Mouse (Mus musculus) embryonic facial prominence, embryonic 13.5 days (tissue): ENCODE measurements at regions not wholly inside any gene's neighbourhood (a gene's known extent, or its start where the extent isn't known, plus 50 kb on each side); places are given as distances from the start of the nearest gene placed in this dataset.

Experiments
- ATAC-seq: fragments of 200-750 bp; cut with Nextera tagmentation; 2 replicates; pipeline ENCODE4 v1.8.0; 2017; ENCODE audit warnings: low read depth; ENCODE audit not compliant: insufficient number of reproducible peaks, insufficient read depth, low FRiP score, low TSS enrichment
- H3K27ac ChIP-seq: fragments of 300-500 bp; sonication (generic); 2 replicates; pipeline ENCODE4 v1.5.1; 2015; ENCODE audit warnings: moderate library complexity, mild to moderate bottlenecking, inconsistent platforms
- H3K27me3 ChIP-seq: fragments of 300-500 bp; sonication (generic); 2 replicates; pipeline ENCODE4 v1.6.1; 2015; ENCODE audit warnings: mild to moderate bottlenecking, inconsistent platforms
- H3K36me3 ChIP-seq: fragments of 300-500 bp; sonication (generic); 2 replicates; pipeline ENCODE4 v1.6.1; 2015; ENCODE audit warnings: mild to moderate bottlenecking, inconsistent platforms
- H3K4me1 ChIP-seq: fragments of 300-500 bp; sonication (generic); 2 replicates; pipeline ENCODE4 v1.6.1; 2015; ENCODE audit warnings: inconsistent platforms
- H3K4me2 ChIP-seq: fragments of 300-500 bp; sonication (generic); 2 replicates; pipeline ENCODE4 v1.6.1; 2015; ENCODE audit warnings: moderate library complexity, mild to moderate bottlenecking, inconsistent platforms
- H3K4me3 ChIP-seq: fragments of 300-500 bp; sonication (generic); 2 replicates; pipeline ENCODE4 v1.5.1; 2015; ENCODE audit warnings: mild to moderate bottlenecking, inconsistent platforms
- H3K9ac ChIP-seq: fragments of 300-500 bp; sonication (generic); 2 replicates; pipeline ENCODE4 v1.6.1; 2015; ENCODE audit warnings: mild to moderate bottlenecking, inconsistent platforms
- H3K9me3 ChIP-seq: fragments of 300-500 bp; sonication (generic); 2 replicates; pipeline ENCODE4 v1.6.1; 2016; ENCODE audit warnings: inconsistent platforms
- WGBS: fragments of 180-500 bp; shearing (Covaris S2); methylation state at CpG from one replicate; pipeline ENCODE4 v1.1.7; 2015; ENCODE audit warnings: mixed read lengths; 5-methylcytosine and 5-hydroxymethylcytosine counted together

DNA sequence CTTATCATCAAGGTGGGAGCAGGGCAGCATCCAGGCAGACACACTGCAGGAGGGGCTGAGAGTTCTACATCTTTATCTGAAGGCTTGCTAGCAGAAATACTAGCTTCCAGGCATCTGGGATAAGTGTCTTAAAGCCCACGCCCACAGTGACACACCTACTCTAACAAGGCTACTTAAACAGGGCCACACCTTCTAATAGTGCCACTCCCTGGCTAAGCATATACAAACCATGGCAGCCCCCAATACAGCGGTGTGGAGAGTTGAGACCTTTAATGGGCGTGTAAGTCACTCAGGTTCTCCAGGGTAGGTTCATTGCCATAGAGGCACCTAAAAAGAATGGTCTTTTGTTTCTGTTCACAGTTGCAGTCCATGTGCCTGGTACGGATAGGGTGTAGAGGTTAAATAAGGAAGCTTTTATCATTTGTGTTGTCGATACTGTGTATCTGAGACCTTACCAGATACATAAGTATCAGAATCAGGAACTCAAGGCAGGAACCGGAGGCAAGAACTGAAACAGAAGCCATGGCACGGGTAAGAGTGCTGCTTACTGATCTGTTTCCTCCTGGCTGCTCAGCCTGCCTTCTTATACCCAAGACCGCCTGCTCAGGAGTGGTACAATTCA, 69.0 kb upstream of the Atrnl1 start:
- Histone ChIP-seq H3K4me2 (no peak overlapping the region), H3K27me3 (peaks cover 3% of the 10 kb centered on the region; the same call in 1 of the 2 replicates), H3K27ac (no peak overlapping the region), H3K36me3 (no peaks in the 10 kb centered on the region), H3K9ac (no peak overlapping the region), H3K4me3 (no peak overlapping the region), H3K9me3 (no peaks in the 10 kb centered on the region), H3K4me1 (peaks cover 23% of the 10 kb centered on the region)
- ATAC-seq = no peak
- WGBS = 87% methylated on average over 8 of the region's 8 CpGs

DNA sequence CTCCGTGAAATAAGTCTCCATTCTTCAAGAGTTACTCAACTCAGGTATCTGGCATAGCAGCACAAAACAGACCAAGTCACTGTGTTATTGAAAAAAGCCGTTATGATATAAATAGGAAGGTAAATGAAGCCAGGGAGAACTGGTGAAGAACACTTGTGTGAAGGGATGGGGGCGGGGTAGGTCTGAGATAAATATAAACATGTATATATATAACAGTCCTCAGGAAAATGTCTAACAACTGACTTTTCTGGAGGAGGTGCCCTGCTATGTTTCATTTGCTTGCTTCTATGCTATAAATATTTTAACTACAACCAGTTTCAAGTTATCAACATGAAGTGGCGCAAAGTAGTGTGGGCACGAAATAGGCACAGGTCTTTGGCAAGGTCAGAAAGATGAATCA, 68.3 kb upstream of the Atrnl1 start:
- 93% methylated on average over 5 of the region's 5 CpGs for WGBS
- H3K27me3 ChIP-seq = peaks cover 3% of the 10 kb centered on the region; the same call in 1 of the 2 replicates
- H3K4me3 ChIP-seq = no peak overlapping the region
- H3K9me3 ChIP-seq = no peaks in the 10 kb centered on the region
- no peak overlapping the region for H3K4me2 ChIP-seq
- no peaks in the 10 kb centered on the region for H3K36me3 ChIP-seq
- H3K27ac ChIP-seq = no peak overlapping the region
- no peak for ATAC-seq
- H3K9ac ChIP-seq = no peak overlapping the region
- peaks cover 21% of the 10 kb centered on the region for H3K4me1 ChIP-seq

DNA sequence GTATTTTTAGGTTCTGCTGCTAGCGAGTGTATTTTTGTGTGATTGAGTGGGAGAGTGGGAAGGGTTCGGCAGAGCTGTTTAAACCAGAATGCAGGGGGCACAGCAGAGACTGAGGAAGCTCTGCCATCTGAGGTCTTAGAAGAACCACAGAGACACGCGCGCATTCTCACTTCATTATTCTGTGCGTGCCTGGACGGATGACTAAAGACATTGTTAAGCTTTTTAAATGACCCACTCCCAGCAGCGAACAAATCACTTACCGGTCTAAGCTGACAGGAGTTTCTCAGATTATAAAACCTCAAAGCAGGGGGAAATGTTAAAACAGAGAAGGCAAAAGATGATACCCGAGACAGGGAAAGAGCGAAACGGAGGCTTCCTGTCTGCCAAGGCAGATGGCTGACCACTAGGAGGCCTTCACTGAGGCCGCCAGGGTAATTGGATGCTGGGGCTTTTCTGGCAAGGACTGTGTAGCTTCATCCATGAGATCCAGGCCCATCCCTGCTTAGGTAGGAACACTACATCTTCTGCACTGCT, 67.1 kb upstream of the Atrnl1 start:
- peaks cover 19% of the 10 kb centered on the region for H3K4me1 ChIP-seq
- no peaks in the 10 kb centered on the region for H3K36me3 ChIP-seq
- ATAC-seq = no peak
- H3K9me3 ChIP-seq = no peaks in the 10 kb centered on the region
- peak overlapping the region; percentile 59; the same call in 1 of the 2 replicates for H3K9ac ChIP-seq
- peak overlapping the region; percentile 72 for H3K27ac ChIP-seq
- H3K27me3 ChIP-seq = peaks cover 3% of the 10 kb centered on the region; the same call in 1 of the 2 replicates
- H3K4me2 ChIP-seq = peak overlapping the region; percentile 53
- H3K4me3 ChIP-seq = peak overlapping the region; percentile 16; the same call in 1 of the 2 replicates
- WGBS = 15% methylated on average over 13 of the region's 13 CpGs

DNA sequence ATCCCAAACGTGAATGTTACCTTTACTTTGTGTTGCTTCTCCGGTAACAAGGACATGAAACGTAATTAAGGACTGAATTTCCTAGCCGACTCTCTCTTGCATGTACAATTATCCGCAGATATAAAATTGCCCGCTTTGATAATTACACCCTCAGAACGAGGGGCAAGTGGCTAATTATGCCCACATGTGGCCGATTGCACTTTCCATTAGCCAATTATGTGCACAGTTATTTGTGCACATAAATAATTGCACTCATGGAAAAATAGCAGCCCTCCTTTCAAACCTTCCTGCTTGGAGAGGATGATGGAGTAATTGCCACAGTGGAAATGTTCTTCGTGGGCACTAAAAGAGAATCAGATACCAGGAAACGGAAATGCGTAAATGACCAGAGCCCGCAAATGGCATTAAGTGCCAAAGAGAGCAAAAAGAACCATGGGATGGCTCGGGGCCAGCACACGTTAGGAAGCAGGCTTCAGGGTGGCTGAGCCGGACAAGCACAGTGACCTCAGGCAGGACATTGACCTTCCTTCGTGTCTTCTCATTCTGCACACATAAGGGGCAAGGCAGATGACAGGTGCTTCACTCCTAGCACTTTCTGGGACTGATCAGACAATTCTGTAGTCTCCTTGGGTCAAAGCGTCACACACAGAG, 66.5 kb upstream of the Atrnl1 start:
- Histone ChIP-seq H3K4me3 (no peak overlapping the region), H3K4me2 (peak overlapping the region; percentile 53), H3K9me3 (no peaks in the 10 kb centered on the region), H3K4me1 (peaks cover 19% of the 10 kb centered on the region), H3K9ac (no peak overlapping the region), H3K36me3 (no peaks in the 10 kb centered on the region), H3K27ac (peak overlapping the region; percentile 72), H3K27me3 (peaks cover 3% of the 10 kb centered on the region; the same call in 1 of the 2 replicates)
- 49% methylated on average over 17 of the region's 17 CpGs for WGBS
- no peak for ATAC-seq

DNA sequence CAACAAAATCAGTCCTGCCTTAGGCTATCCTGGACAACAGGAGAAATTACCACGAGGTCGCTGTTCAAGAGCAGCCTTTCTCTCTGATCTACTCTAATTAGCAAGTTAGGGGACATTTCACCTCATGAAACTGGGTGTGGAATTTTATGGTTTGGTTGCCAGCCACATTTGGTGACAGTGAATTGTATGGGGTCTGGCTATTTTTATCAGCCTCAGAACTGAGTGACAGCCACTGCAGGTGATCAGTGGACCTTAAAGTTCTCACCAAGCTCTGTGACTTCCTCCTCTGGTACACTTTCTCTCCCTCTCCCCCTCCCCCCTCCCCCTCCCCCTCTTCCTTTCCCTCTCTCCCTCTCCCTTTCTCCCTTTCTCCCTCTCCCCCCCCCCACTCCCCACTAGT, 65.8 kb upstream of the Atrnl1 start:
- Histone ChIP-seq H3K9me3 (no peaks in the 10 kb centered on the region), H3K27me3 (peaks cover 3% of the 10 kb centered on the region; the same call in 1 of the 2 replicates), H3K9ac (no peak overlapping the region), H3K4me3 (no peak overlapping the region), H3K27ac (no peak overlapping the region), H3K4me2 (no peak overlapping the region), H3K4me1 (peaks cover 19% of the 10 kb centered on the region), H3K36me3 (no peaks in the 10 kb centered on the region)
- no peak for ATAC-seq
- 77% methylated on average over 2 of the region's 2 CpGs for WGBS

DNA sequence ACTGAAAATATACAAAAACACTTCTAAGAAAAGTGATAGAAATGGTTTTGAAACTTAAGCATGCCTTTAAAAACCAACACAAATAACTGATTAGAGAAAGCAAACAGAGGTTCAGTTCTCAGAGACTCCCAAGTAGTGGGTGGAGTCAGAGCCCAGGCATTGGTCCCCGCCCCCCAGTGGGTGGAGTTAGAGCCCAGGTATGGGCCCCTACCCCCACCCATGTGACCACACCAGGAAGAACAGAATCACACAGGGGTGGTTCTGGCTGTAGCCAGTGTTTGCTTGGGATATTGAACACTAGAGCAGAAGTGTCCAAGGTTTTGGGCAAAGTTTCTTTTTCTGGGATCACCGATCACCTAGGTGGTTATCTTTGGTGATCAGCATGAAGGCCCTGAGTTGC, 64.8 kb upstream of the Atrnl1 start:
- Histone ChIP-seq H3K36me3 (no peaks in the 10 kb centered on the region), H3K4me3 (no peak overlapping the region), H3K9ac (no peak overlapping the region), H3K27me3 (peaks cover 3% of the 10 kb centered on the region; the same call in 1 of the 2 replicates), H3K9me3 (no peaks in the 10 kb centered on the region), H3K4me2 (no peak overlapping the region), H3K4me1 (peaks cover 19% of the 10 kb centered on the region), H3K27ac (no peak overlapping the region)
- no peak for ATAC-seq
- WGBS = 78% methylated on average over 2 of the region's 2 CpGs

DNA sequence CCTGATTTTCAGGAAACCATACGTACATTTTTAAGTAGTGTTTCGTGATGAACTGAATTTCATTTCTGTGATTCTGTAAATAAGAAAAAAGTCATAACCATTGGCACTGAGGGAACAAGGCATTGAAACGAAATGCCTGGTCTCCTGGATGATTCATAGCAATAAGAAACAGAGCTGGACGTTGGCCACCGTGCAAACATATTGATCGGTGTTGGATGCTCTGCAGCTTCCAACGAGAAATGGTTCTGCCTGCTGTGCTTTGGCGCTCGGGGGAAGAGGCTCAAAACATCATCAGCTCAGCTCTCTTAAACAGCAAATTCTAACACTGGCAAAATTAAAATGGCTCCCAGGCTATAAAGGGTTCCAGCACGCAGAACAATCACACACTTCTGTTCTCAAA, 64.3 kb upstream of the Atrnl1 start:
- WGBS = 88% methylated on average over 10 of the region's 10 CpGs
- Histone ChIP-seq H3K27me3 (peaks cover 3% of the 10 kb centered on the region; the same call in 1 of the 2 replicates), H3K36me3 (no peaks in the 10 kb centered on the region), H3K9ac (no peak overlapping the region), H3K4me3 (no peak overlapping the region), H3K4me1 (peaks cover 19% of the 10 kb centered on the region), H3K27ac (no peak overlapping the region), H3K4me2 (no peak overlapping the region), H3K9me3 (no peaks in the 10 kb centered on the region)
- no peak for ATAC-seq

DNA sequence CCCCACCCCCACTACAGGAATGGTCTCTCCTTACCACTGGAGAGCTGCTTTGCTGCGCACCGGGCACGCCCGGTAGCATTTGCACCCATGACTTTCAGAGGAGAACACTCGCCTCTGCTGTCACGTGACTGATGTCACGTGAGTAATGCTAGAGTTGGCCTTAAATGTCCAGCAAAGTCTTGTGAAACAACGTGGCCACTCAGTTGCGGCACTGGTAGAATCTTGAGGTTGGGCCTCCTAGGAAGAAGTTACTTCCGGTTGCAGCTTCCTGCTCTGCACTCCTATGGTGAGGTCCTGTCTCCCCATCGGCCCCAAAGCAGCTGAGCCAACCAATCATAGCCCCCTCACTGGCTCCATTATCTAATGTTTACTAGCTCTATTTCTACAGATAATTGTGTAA, 62.7 kb upstream of the Atrnl1 start:
- ATAC-seq = no peak
- Histone ChIP-seq H3K9ac (no peak overlapping the region), H3K36me3 (no peaks in the 10 kb centered on the region), H3K9me3 (no peaks in the 10 kb centered on the region), H3K4me1 (peaks cover 20% of the 10 kb centered on the region), H3K27ac (no peak overlapping the region), H3K27me3 (peaks cover 3% of the 10 kb centered on the region; the same call in 1 of the 2 replicates), H3K4me3 (no peak overlapping the region), H3K4me2 (no peak overlapping the region)
- 90% methylated on average over 11 of the region's 11 CpGs for WGBS

DNA sequence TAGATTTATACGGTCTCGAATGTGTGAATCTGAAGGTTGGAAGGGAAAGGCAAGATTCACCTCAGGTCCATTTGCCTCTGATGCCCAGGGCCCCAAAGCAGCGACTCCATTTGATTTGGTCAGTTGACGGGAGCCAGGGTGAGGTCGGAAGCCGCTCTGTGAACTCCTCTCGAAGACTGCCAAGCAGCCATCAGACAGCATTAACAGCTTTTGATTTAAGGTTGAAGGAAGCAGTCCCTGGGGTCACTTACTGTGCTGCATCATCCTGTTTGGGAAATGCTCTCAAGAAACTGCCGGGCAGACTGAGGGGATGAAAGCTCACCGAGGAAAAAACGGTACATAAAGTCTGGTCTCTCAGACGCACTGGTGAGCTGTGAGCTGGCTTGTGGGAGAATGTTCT, 62.2 kb upstream of the Atrnl1 start:
- Histone ChIP-seq H3K9ac (no peak overlapping the region), H3K27me3 (peaks cover 3% of the 10 kb centered on the region; the same call in 1 of the 2 replicates), H3K36me3 (no peaks in the 10 kb centered on the region), H3K4me2 (no peak overlapping the region), H3K4me1 (peaks cover 17% of the 10 kb centered on the region), H3K27ac (no peak overlapping the region), H3K9me3 (no peaks in the 10 kb centered on the region), H3K4me3 (no peak overlapping the region)
- no peak for ATAC-seq
- WGBS = 79% methylated on average over 11 of the region's 11 CpGs

DNA sequence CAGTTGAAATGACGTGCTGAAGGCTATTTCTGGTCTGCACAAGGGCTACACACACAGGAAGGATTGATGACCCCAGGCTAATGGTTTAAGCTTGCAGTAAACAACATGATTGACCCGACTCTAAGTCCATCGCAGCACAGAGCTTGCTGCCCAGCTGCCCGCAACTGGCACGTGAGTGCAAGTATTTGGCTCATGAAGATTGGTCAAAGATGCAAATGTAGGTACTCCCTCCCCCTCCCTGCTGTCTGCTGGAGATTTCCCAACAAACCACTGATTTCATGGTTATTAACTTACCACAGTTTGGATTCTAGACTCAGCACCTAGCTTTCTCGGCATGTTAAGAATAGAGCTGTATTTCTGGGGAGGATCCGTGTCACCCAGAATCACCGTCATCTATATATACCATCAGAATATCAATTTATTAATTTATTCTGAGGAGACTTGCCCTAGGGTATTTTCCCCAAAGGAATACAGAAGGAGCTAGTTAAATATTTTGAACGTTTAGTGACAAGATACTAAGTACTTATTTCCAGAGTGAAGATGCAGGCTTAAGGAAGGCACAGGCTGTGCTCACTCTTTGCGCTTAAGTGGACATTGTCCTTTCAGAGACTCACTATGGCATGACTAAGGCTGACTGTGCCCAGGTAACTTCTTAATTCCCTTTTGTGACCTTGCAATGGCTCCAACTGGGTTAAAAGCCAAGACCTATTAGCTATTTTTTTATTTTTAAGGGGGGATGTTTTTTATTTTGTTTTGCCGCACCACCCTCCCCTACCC, 57.7 kb upstream of the Atrnl1 start:
- Histone ChIP-seq H3K27ac (no peak overlapping the region), H3K27me3 (no peaks in the 10 kb centered on the region), H3K9me3 (no peaks in the 10 kb centered on the region), H3K4me3 (no peak overlapping the region), H3K36me3 (no peaks in the 10 kb centered on the region), H3K4me1 (peaks cover 10% of the 10 kb centered on the region), H3K4me2 (no peak overlapping the region), H3K9ac (no peak overlapping the region)
- ATAC-seq = no peak
- WGBS = 50% methylated on average over 11 of the region's 11 CpGs

DNA sequence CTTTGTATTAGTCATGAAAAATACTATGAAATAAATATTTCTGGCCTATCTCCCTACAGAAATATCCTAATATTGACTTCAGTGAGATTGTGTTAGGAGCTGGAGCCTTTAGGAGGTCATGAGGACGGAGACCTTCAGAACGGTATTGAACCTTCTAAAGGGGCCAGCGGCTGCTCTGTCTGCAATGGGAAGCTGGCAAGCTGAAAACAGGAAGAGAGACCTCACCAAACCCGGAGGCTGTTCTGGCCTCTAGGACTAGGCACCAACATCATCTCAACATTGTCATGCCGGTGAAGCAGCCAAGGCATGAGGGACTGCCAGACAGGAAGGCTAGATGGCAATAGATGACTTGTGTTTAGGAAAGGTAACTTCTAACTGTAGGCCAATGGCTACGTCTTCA, 56.7 kb upstream of the Atrnl1 start:
- Histone ChIP-seq H3K27me3 (no peaks in the 10 kb centered on the region), H3K4me1 (peaks cover 10% of the 10 kb centered on the region), H3K4me2 (no peak overlapping the region), H3K9ac (no peak overlapping the region), H3K36me3 (no peaks in the 10 kb centered on the region), H3K4me3 (no peak overlapping the region), H3K27ac (no peak overlapping the region), H3K9me3 (no peaks in the 10 kb centered on the region)
- WGBS = 89% methylated on average over 6 of the region's 6 CpGs
- ATAC-seq = no peak
